Mouse (Mus musculus) MEL (cell line): ENCODE data around the gene Cep95. TPM values are rescaled to one million over a fixed set of nuclear protein-coding genes. Genes with fewer than 3 reads are reported as not detected.

Experiments
- DNase-seq: peaks from one replicate; pipeline ENCODE4 v3.0.0; 2011; ENCODE audit warnings: low read depth, low spot score
- H3K27ac ChIP-seq: 2 replicates; pipeline ENCODE4 v1.5.1; 2012; ENCODE audit warnings: low read depth, mild to moderate bottlenecking, control low read depth, low read length, moderate library complexity; ENCODE audit not compliant: control insufficient read depth
- H3K27me3 ChIP-seq, 2 experiments: fragments of 150-350 bp in 1 of 2; sonication (generic) in 1 of 2; 2 replicates each; pipeline ENCODE4 v1.6.1; 2012; ENCODE audit warnings: low read length in 2 of 2, mild to moderate bottlenecking in 2 of 2, improper control_type of control experiment in 1 of 2, moderate library complexity in 1 of 2; ENCODE audit not compliant: insufficient read depth in 2 of 2, control insufficient read depth in 1 of 2
- H3K36me3 ChIP-seq, 2 experiments: 2 replicates each; pipeline ENCODE4 v1.6.1; 2012 to 2014; ENCODE audit warnings: low read length in 2 of 2, improper control_type of control experiment in 1 of 2, inconsistent platforms in 1 of 2, mild to moderate bottlenecking in 1 of 2; ENCODE audit not compliant: insufficient read depth in 2 of 2, control insufficient read depth in 1 of 2
- H3K4me1 ChIP-seq, 2 experiments: fragments of 150-350 bp in 1 of 2; sonication (generic) in 1 of 2; 2 replicates each; pipeline ENCODE4 v1.6.1; 2012; ENCODE audit warnings: low read length in 2 of 2, improper control_type of control experiment in 1 of 2, mild to moderate bottlenecking in 1 of 2; ENCODE audit not compliant: insufficient read depth in 2 of 2, control insufficient read depth in 1 of 2
- H3K4me3 ChIP-seq, 2 experiments: fragments of 150-350 bp in 1 of 2; sonication (generic) in 1 of 2; 2 replicates each; pipeline ENCODE4 v1.5.1; 2012; ENCODE audit warnings: low read depth in 2 of 2, low read length in 2 of 2, mild to moderate bottlenecking in 2 of 2, moderate library complexity in 2 of 2, control low read depth in 1 of 2, improper control_type of control experiment in 1 of 2; ENCODE audit not compliant: control insufficient read depth in 1 of 2, insufficient read depth in 1 of 2
- H3K79me2 ChIP-seq: 2 replicates; pipeline ENCODE4 v1.6.1; 2012; ENCODE audit warnings: mild to moderate bottlenecking, low read length, moderate library complexity; ENCODE audit not compliant: control insufficient read depth, poor library complexity, insufficient read depth
- H3K9ac ChIP-seq: 2 replicates; pipeline ENCODE4 v1.6.1; 2012; ENCODE audit warnings: low read depth, mild to moderate bottlenecking, control low read depth, low read length, moderate library complexity; ENCODE audit not compliant: control insufficient read depth, poor library complexity, severe bottlenecking
- H3K9me3 ChIP-seq: fragments of 150-350 bp; sonication (generic); replicated peaks from 2 replicates; pipeline ENCODE4 v1.6.1; 2012; ENCODE audit warnings: mild to moderate bottlenecking, low read length, improper control_type of control experiment, moderate library complexity; ENCODE audit not compliant: insufficient read depth
- BHLHE40 ChIP-seq: IDR thresholded peaks from 2 replicates; pipeline ENCODE4 v1.6.1; 2012; ENCODE audit warnings: low read depth, mild to moderate bottlenecking, inconsistent platforms, low read length, improper control_type of control experiment, borderline replicate concordance
- ELF1 ChIP-seq: IDR thresholded peaks from 2 replicates; pipeline ENCODE4 v1.6.1; 2014; ENCODE audit warnings: low read depth, mild to moderate bottlenecking, inconsistent platforms, low read length, improper control_type of control experiment, moderate library complexity
- ETS1 ChIP-seq: IDR thresholded peaks from 2 replicates; pipeline ENCODE4 v1.6.1; 2012; ENCODE audit warnings: low read depth, mild to moderate bottlenecking, inconsistent platforms, low read length, improper control_type of control experiment, moderate library complexity
- GABPA ChIP-seq: IDR thresholded peaks from 2 replicates; pipeline ENCODE4 v1.6.1; 2012; ENCODE audit warnings: low read depth, mild to moderate bottlenecking, inconsistent platforms, low read length, improper control_type of control experiment, moderate library complexity
- GATA1 ChIP-seq: IDR thresholded peaks from 2 replicates; pipeline ENCODE4 v1.6.1; 2011; ENCODE audit warnings: low read depth, low read length, improper control_type of control experiment
- MAFK ChIP-seq: IDR thresholded peaks from 2 replicates; pipeline ENCODE4 v1.6.1; 2011; ENCODE audit warnings: low read depth, mild to moderate bottlenecking, low read length, improper control_type of control experiment, borderline replicate concordance
- MAX ChIP-seq: IDR thresholded peaks from 2 replicates; pipeline ENCODE4 v1.6.1; 2011; ENCODE audit warnings: low read length, improper control_type of control experiment
- MXI1 ChIP-seq: IDR thresholded peaks from 2 replicates; pipeline ENCODE4 v1.6.1; 2011; ENCODE audit warnings: mild to moderate bottlenecking, low read depth, low read length, improper control_type of control experiment
- MYB ChIP-seq: IDR thresholded peaks from 2 replicates; pipeline ENCODE4 v1.6.1; 2011; ENCODE audit warnings: mild to moderate bottlenecking, low read depth, low read length, improper control_type of control experiment
- NRF1 ChIP-seq: IDR thresholded peaks from 2 replicates; pipeline ENCODE4 v1.6.1; 2014; ENCODE audit warnings: low read depth, mild to moderate bottlenecking, inconsistent platforms, low read length, improper control_type of control experiment, moderate library complexity; ENCODE audit not compliant: poor library complexity, insufficient read depth, severe bottlenecking
- POLR2AphosphoS2 ChIP-seq: IDR thresholded peaks from 2 replicates; pipeline ENCODE4 v1.6.1; 2011; ENCODE audit warnings: low read length, improper control_type of control experiment
- RAD21 ChIP-seq: IDR thresholded peaks from 2 replicates; pipeline ENCODE4 v1.6.1; 2011; ENCODE audit warnings: mild to moderate bottlenecking, low read depth, low read length, improper control_type of control experiment
- SMC3 ChIP-seq: IDR thresholded peaks from 2 replicates; pipeline ENCODE4 v1.6.1; 2011; ENCODE audit warnings: low read depth, low read length, improper control_type of control experiment
- TAL1 ChIP-seq: IDR thresholded peaks from 2 replicates; pipeline ENCODE4 v1.6.1; 2012; ENCODE audit warnings: mild to moderate bottlenecking, inconsistent platforms, low read length, moderate library complexity, mixed read lengths
- USF1 ChIP-seq: IDR thresholded peaks from 2 replicates; pipeline ENCODE4 v1.6.1; 2014; ENCODE audit warnings: low read depth, mild to moderate bottlenecking, inconsistent platforms, low read length, improper control_type of control experiment, moderate library complexity
- ZC3H11A ChIP-seq: IDR thresholded peaks from 2 replicates; pipeline ENCODE4 v1.6.1; 2012; ENCODE audit warnings: low read depth, mild to moderate bottlenecking, inconsistent platforms, low read length, improper control_type of control experiment
- ZKSCAN1 ChIP-seq: IDR thresholded peaks from 2 replicates; pipeline ENCODE4 v1.6.1; 2012; ENCODE audit warnings: low read depth, mild to moderate bottlenecking, inconsistent platforms, low read length, improper control_type of control experiment, moderate library complexity
- polyA plus RNA-seq, 2 experiments: library from polyadenylated mRNA; stranded (reverse) in 1 of 2; unstranded in 1 of 2; fragments of >175 nt in 1 of 2; fragments of >200 nt in 1 of 2; gene quantifications; 2 replicates each; pipeline versions ENCODE4 v1.2.1 to v1.2.4; 2012; ENCODE audit warnings: low replicate concordance in 2 of 2, low read depth in 1 of 2; ENCODE audit not compliant: insufficient read length in 2 of 2, insufficient read depth in 1 of 2, missing spikeins in 1 of 2
- total RNA-seq: library from RNA; depleted of rRNA; stranded (reverse); fragments of 300-350 nt; gene quantifications from 2 replicates; pipeline ENCODE4 v1.2.3, GENCODE M21; 2012

Cep95 gene
- total and polyA plus RNA-seq, 3 experiments, result 11.6 to 12.9 TPM; not detected in 1

DNA sequence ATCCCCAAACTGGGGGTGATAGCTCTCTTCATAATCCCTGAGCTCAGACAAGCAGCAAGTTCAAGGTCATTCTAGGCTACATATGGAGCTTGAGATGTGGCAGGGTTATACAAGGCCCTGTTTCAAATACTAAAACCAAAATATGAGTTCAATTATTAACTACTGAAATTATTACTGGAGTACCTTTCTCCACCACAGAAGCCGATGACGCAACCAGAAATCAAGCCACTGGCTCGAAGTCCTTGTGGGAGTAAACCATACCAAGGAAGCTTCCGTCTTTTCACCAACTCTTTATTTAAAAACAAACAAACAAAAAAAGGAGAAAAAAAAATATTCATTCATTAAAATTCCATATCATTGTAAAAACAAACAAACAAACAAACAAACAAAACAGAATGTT is 12.1 kb upstream of the Cep95 start:
- TF ChIP-seq ETS1 (no peak), RAD21 (no peak), NRF1 (no peak), MYB (no peak), POLR2AphosphoS2 (no peak), GABPA (no peak), TAL1 (no peak)
- Histone ChIP-seq H3K4me3 (no peak overlapping the region), H3K9me3 (no peaks in the 10 kb centered on the region), H3K36me3 (peaks cover 19 to 22% of the 10 kb centered on the region in 2 experiments), H3K9ac (no peak overlapping the region), H3K27ac (no peak overlapping the region), H3K4me1 (peaks cover 3 to 7% of the 10 kb centered on the region in 2 experiments; a peak in 3 of 4 replicates), H3K27me3 (no peaks in the 10 kb centered on the region), H3K79me2 (peaks cover 21% of the 10 kb centered on the region)
- DNase-seq, result no peak

DNA sequence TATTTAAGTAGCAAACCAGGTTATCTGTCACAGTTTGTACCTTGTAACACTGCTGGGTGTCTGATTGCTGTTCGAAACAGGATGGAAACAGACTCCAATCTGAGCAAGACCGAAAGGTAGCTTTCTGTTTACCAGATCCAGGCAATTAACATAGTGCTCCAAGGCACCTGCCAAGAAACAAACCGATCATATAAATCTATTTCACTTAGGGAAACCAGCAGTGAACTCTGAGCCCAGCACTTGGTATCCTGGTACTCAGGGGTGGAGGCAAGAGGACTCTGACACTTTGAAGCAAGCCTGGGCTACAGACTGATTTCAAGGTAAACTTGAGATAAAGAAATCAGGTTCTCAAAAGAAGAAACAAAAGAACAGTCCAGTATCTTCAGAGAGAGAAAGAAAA is 11.7 kb upstream of the Cep95 start:
- H3K27ac ChIP-seq, result no peak overlapping the region
- DNase-seq, result no peak
- H3K9ac ChIP-seq, result peak overlapping the region; percentile 92
- no peaks in the 10 kb centered on the region for H3K9me3 ChIP-seq
- peaks cover 21% of the 10 kb centered on the region for H3K79me2 ChIP-seq
- H3K27me3 ChIP-seq, result no peaks in the 10 kb centered on the region
- no peak for TF ChIP-seq POLR2AphosphoS2
- TF ChIP-seq TAL1, result no peak
- TF ChIP-seq NRF1, result no peak
- no peak for TF ChIP-seq ZC3H11A
- no peak for TF ChIP-seq GABPA
- TF ChIP-seq, all 39 proteins: peak for 0
- Histone ChIP-seq H3K4me3 (peak overlapping the region in 1 of 2 experiments; percentile 17; a peak in 2 of 4 replicates), H3K36me3 (peaks cover 21 to 25% of the 10 kb centered on the region in 2 experiments), H3K4me1 (peaks cover 3 to 7% of the 10 kb centered on the region in 2 experiments; a peak in 3 of 4 replicates)

DNA sequence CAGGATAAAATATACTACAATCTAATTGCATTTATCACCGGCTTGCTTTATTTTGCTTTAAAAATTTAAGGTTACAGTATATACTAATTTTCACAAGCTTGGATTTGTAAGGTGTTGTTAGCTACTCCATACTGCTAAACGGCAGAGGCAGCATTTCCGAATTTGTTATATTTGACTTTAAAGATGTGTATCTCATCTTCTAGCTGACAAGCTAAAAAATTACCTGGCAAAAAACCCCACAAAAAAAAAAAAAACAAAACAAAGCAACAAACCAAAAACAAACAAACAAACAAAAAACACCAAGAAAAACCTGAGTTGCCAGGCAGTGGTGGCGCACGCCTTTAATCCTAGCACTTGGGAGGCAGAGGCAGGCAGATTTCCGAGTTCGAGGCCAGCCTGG is 10.9 kb upstream of the Cep95 start:
- Histone ChIP-seq H3K9me3 (no peaks in the 10 kb centered on the region), H3K4me1 (peaks cover 3 to 7% of the 10 kb centered on the region in 2 experiments; a peak in 3 of 4 replicates), H3K36me3 (peaks cover 28 to 29% of the 10 kb centered on the region in 2 experiments), H3K4me3 (peak overlapping the region; percentile 70 to 75), H3K79me2 (peaks cover 22% of the 10 kb centered on the region), H3K27me3 (no peaks in the 10 kb centered on the region), H3K27ac (no peak overlapping the region), H3K9ac (peak overlapping the region; percentile 92)
- TF ChIP-seq MAX (no peak), TAL1 (no peak), POLR2AphosphoS2 (no peak), BHLHE40 (no peak), USF1 (no peak), ZKSCAN1 (no peak), MAFK (no peak), ZC3H11A (no peak), ELF1 (no peak), GABPA (no peak), GATA1 (no peak), SMC3 (no peak), ETS1 (no peak), MXI1 (no peak), RAD21 (no peak)
- no peak for DNase-seq
